Mouse (Mus musculus) thymus, adult 2 months (tissue): ENCODE measurements around the gene Mobp.

ENCODE experiments used
- CTCF ChIP-seq: fragments of 200-500 bp; IDR thresholded peaks from 2 replicates; pipeline ENCODE4 v1.5.1; 2012; ENCODE audit warnings: mild to moderate bottlenecking, control low read depth, low read length, moderate library complexity, borderline replicate concordance; ENCODE audit not compliant: control insufficient read depth, poor library complexity, insufficient read depth; ENCODE audit errors: extremely low read depth
- POLR2A ChIP-seq: fragments of 200-500 bp; IDR thresholded peaks from 2 replicates; pipeline ENCODE4 v1.6.1; 2012; ENCODE audit warnings: mild to moderate bottlenecking, low read length, control low read depth, moderate library complexity; ENCODE audit not compliant: control insufficient read depth, poor library complexity, insufficient read depth; ENCODE audit errors: extremely low read depth

DNA sequence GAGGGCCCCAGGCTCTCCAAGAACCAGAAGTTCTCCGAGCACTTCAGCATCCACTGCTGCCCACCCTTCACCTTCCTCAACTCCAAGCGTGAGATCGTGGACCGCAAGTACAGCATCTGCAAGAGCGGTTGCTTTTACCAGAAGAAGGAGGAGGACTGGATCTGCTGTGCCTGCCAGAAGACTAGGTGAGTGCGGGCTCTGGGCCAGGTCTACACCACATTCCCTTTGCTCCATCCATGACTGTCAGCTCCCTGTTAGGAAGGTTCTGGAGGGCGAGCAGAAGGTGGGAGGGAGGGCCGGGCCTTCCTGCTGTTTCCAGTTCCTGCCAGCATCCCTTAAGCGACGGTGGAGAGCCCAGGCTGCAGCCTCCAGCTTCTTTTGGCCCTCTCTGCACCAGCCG lies 18.3 kb downstream of the Mobp start:
- TF ChIP-seq CTCF (no peak), POLR2A (no peak)
